Mouse (Mus musculus) gastrocnemius, postnatal 10 days (tissue): ENCODE data around the gene Rnf152. TPM values are rescaled to one million over a fixed set of nuclear protein-coding genes. Genes with fewer than 3 reads are reported as not detected.

Experiments used
- DNase-seq: peaks from one replicate; pipeline ENCODE4 v3.0.0; 2021; ENCODE audit warnings: mixed read lengths
- long read RNA-seq, 2 experiments: library from polyadenylated mRNA; stranded (forward); transcript quantifications; one replicate each; pipeline ENCODE4 v2.0.0; 2021
- total RNA-seq, 2 experiments: library from RNA; stranded (reverse); gene quantifications; 2 replicates each; pipeline ENCODE4 v1.2.3; 2021

Rnf152 gene
- 1 to 10 TPM; 2.0 to 2.4 TPM for total RNA-seq
- long read RNA-seq, experiment 1, partial matches to known transcripts: 0 of 1 reads
- long read RNA-seq, experiment 1, other reads (novel, unspliced or antisense): 1 of 1 reads
- long read RNA-seq, experiment 2, full-length matches to known transcripts: 3 of 3 reads
- long read RNA-seq, experiment 2, partial matches to known transcripts: 0 of 3 reads
- long read RNA-seq, experiment 2, other reads (novel, unspliced or antisense): 0 of 3 reads

GRCm38 (mm10) chr1:105356291-105357011 is at the start of gene Rnf152:
TSS of gene Rnf152 (minus strand) at chr1:105356710.
- peak; percentile 59 for DNase-seq

DNA sequence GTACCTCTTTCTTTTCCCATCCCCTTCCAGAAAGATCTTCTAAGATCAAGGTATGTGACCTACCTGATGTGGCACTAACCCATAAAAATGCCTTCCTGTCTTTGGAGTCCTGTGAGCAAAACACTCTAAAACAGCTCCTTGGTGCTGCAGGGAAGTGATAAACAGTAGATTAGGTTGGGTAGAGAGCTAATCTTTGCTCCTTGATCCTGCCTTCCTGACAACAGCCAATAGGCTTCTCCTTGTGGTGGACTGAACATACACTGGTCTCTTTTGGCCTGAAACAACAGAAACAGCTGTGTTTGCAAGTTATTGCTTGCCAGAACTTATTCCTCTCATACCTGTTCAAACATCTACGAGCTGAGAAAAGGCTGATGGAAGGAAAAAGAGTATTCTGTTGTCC is 46.3 kb upstream of the Rnf152 start:
- DNase-seq: no peak

- no peak for DNase-seq
Observed at GRCm38 (mm10) chr1:105384141-105384937, 27.8 kb upstream of the Rnf152 start.

DNA sequence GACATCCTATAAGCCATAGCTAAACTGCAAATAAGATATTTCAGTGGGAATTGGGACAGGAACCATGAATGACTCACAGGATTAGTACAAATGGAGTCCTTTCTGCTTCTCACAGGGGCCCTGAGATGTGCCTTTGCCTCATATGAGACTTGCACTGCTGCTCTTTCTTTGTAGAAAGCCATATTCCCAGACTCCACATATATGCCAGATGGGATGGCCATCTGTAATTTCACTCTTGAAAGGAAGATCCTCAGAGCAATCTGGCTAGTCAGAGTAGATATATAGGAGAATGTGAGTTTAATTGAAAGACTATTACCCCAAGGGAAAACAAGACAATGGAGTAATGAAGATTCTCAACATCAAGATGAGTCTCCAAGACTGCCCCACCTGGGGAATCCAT is 21.0 kb upstream of the Rnf152 start:
- DNase-seq: no peak

GRCm38 (mm10) chr1:105374618-105375017 is 18.1 kb upstream of the Rnf152 start:
- DNase-seq: no peak

GRCm38 (mm10) chr1:105362701-105363100 is 6.2 kb upstream of the Rnf152 start:
- no peak for DNase-seq

DNA sequence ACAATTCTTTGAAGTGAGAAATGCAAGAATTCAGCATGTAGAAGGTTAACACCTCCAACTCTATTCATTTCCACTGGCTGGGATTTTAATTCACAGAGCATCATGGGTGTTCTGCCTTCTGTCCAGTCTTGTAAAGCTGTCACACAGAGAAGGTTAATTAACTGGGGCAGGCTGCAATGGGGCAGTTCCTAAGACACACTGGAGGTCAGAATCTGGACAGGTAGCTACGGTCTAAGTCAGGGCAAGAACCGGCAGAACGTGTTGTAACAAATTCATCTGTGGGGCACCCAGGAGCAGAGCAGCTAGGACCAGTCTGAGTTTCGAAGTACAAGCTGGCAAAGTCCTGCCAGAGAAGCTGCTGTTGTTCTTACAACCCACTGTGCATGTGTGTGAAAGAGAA is 2.4 kb upstream of the Rnf152 start:
- no peak for DNase-seq

DNA sequence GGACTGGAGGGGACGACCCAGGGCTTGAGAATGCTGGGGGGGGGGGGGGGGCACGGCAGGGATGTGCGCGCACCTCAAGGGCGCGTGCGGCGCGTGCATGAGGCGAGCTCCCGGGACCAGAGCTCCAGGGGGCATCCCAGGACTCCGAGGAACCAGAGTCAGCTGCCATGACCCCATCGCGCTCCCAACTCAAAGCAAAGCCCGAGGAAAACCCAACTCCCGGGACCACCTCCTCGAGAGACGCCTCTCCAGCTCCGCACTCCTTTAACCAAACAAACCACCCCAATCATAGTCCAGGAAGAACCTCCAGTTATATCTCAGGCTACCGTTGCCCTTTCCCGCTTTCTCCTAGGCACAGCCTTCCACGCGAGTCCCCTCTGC is 610 bp downstream of the Rnf152 start:
- DNase-seq: peak; percentile 43

GRCm38 (mm10) chr1:105354901-105355891 is 1.3 kb downstream of the Rnf152 start:
- peak; percentile 56 for DNase-seq

DNA sequence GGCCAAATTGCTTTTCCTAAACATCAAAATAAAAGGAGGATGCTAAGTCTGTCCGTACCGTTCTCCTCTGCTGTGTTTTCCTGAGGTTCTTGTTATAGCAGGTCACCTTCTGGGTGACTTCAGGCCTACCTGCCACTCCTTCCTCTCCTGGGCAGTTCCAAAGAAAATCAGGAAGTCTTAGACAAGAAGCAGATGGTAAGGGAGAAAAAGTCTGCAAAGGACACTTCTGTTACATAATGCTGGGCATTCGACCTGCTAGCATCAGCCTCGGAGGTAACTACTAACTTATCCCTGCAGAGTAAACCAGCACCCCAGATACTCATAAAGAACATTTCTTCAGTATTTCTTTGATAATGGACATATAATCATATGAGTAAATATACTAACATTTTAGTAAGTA is 4.7 kb downstream of the Rnf152 start:
- DNase-seq: no peak

- DNase-seq: no peak
Observed at GRCm38 (mm10) chr1:105342305-105342704, 14.2 kb downstream of the Rnf152 start.

- no peak for DNase-seq
Observed at GRCm38 (mm10) chr1:105340943-105341342, 15.6 kb downstream of the Rnf152 start.

- no peak for DNase-seq
Observed at GRCm38 (mm10) chr1:105337397-105337796, 19.1 kb downstream of the Rnf152 start.

DNA sequence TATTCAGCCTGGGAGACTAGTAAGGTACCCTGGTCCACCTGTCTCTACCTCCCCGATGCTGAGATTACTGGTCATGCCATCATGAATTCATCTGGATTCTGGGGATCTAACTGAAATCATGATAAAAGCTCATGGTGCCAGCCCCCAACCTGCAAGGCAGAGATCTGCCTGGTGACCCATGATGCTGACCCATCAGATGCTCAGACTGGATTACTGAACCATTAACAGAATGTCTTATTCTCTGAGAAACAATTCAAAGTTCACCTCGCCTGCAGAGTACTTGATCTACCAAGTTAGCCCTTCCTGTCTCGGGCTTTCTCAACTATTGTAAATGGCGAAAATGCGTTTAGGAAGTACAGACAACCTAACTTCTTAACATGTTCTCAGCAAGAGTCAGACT is 20.4 kb downstream of the Rnf152 start:
- no peak for DNase-seq

GRCm38 (mm10) chr1:105332087-105332731 is 24.3 kb downstream of the Rnf152 start:
- no peak for DNase-seq

DNA sequence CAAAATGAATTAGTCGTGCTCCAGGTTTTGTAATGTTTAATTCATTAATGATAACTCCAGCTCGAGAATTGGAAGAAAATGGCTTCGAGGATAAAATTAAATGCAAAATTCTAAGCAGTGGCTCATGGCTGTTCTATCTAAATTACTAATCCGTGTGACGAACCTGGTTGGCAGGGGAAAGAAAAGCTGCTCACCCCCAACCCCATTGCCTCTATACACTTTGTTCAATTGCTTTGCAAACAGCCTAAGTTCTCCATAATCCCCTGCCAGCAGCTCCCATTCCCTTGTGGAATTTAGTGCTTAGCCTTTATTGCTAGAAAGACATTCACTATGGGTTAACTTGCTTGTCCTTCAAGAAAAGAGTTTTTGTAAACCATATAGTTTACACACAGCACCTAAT is 24.9 kb downstream of the Rnf152 start:
- no peak for DNase-seq

- DNase-seq: no peak
Observed at GRCm38 (mm10) chr1:105330581-105331320, 25.8 kb downstream of the Rnf152 start.

DNA sequence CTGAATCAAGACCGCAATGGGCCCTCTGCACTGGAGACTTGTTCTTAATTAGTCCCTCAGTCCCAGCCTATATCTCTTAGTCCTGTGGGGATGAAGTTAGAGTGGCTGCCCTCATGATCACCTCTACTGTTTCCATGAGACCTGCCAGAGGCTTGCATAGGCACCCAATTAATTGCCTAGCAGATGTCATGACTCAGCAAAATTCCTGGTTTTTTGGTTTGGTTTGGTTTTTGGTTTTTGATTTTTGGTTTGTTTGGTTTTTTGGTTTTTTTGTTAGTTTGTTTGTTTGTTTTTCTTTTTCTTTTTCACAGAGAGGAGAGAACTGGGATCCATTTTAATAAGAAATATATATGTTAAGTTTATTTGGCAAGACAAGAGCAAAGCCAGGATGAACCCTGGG is 28.7 kb downstream of the Rnf152 start:
- no peak for DNase-seq

GRCm38 (mm10) chr1:105324636-105325035 is 31.9 kb downstream of the Rnf152 start:
- no peak for DNase-seq

DNA sequence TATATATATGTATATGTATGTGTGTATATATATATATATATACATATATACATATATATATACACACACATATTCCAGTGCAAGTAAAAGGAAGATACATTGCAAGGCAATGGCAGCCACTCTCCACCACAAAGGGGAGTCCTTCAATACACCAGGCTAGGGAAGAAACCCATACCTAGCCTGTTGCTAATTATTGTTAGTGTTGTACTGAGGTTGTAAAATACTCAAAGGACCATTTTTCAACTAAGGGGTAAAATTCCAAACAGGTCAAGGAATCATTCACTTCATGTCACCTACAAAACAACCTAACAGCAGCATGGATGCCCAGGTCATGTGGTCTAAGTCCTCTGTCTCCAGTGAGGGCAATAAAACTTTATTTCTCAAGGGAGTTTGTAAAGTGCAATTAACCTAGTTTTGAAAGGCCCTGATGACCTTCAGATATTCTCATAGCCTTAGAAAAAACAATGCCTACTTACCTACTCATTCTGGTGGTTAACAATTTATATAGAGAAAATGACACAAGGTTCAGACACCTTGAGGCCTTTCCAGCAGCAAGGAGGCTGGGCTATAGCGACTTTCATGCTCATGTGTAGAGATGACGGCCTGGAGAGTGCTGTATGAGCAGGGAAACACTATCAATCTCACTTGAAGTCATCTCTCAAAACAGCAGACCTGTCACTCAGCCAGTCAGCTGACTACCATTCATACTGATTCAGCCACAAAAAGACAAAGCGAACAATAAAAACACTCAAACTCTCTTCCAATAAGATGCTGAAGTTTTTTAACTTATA is 42.3 kb downstream of the Rnf152 start:
- no peak for DNase-seq
